Mouse (Mus musculus) liver, embryonic 14.5 days (tissue): ENCODE measurements around the gene Sumo2.

ENCODE experiments used
- CTCF ChIP-seq: IDR thresholded peaks from 2 replicates; pipeline ENCODE4 v1.5.1; 2016; ENCODE audit warnings: antibody characterized with exemption, low read depth, control low read depth
- EP300 ChIP-seq: IDR thresholded peaks from 2 replicates; pipeline ENCODE4 v1.6.1; 2016; ENCODE audit warnings: antibody characterized with exemption, low read depth

GRCm38 (mm10) chr11:115516942-115517341 is 19.1 kb downstream of the Sumo2 start:
- no peak for TF ChIP-seq CTCF
- no peak for TF ChIP-seq EP300
